Comparison of ENCODE assay signal across 17 mouse cellular contexts in the genomic region with DNA sequence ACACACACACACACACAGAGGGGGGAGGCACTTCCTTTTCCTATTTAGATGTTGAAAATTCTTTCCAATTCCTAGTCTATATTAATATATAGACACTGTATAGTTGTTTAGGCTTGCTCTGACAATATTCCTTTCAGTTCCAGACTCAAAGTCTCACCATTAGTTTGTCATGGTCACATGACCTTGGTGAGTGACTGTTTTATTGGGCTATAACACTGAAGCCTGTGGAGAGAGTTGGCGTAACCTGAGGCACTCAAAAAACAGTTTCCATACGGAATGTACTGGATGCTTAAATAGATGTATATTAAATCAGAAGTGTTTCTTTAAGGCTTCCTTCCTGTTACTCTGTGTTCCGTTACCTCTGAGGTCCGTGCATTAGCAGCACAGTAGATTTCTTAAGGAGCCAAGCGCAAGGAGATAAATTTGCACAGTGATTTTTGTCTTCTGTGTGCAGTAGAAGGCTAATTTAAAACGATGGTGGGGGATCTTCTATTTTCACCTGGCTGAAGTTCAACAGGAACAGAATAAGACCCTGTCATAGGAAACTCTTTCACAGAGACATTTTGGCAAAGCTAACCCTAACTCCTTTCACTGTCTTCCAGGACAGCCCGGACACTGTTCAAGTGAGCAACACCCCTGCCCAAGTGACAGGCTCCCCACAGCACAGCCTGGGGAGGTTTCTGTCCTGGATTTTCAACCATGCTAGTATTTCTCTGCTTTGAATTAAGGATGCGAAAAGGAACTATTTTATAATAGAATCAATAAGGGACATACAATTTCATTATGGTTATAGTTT.
DNase-seq lines count a peak whose midpoint lies in the region; ATAC-seq and TF ChIP-seq lines count a peak whose summit lies in the region.
"Had no signal": no experiment of that assay in that cellular context is flagged by ENCODE, and none has a peak within 500 bp of the region (broad histone marks: within the 10 kb centered on the region; RNA-seq: fewer than 3 reads in every experiment).

No protein-coding gene starts in this region.

- H3K27me3 ChIP-seq in heart, embryonic 15.5 days: no peaks in the 10 kb centered on the region
- no peaks in the 10 kb centered on the region for H3K27me3 ChIP-seq in heart, embryonic 12.5 days (replicated peaks)
- H3K27me3 ChIP-seq in limb, embryonic 15.5 days: no peaks in the 10 kb centered on the region
- H3K27me3 ChIP-seq: liver, embryonic 13.5 days had no signal

- H3K27ac ChIP-seq in heart, embryonic 15.5 days: 0 out of 2 replicates have a peak overlapping the region, but pooled peaks have one; percentile 22
- no peak overlapping the region for H3K27ac ChIP-seq in heart, embryonic 12.5 days (ENCODE audit: poor library complexity, severe bottlenecking)
- H3K27ac ChIP-seq in left cerebral cortex, adult 2 months: peak overlapping the region; percentile 81
- H3K27ac ChIP-seq in limb, embryonic 15.5 days: peak overlapping the region; percentile 48; the same call in 1 of the 2 replicates
- H3K27ac ChIP-seq: macrophage had no signal

- no peak for ATAC-seq in heart, embryonic 15.5 days (replicated peaks; ENCODE audit: insufficient number of reproducible peaks, insufficient read depth, low FRiP score, low read depth)
- no peak for ATAC-seq in heart, embryonic 12.5 days (ENCODE audit: insufficient number of reproducible peaks, low FRiP score)
- ATAC-seq in limb, embryonic 15.5 days (ENCODE audit: insufficient number of reproducible peaks, low FRiP score, low TSS enrichment, low read depth): peak; percentile 52; the same call in 1 of the 2 replicates

- no peak overlapping the region for H3K9ac ChIP-seq in heart, embryonic 15.5 days
- H3K9ac ChIP-seq in heart, embryonic 12.5 days: no peak overlapping the region
- H3K9ac ChIP-seq in limb, embryonic 15.5 days: no peak overlapping the region
- H3K9ac ChIP-seq: liver, embryonic 13.5 days had no signal

- TF ChIP-seq CTCF in left cerebral cortex, adult 2 months (IDR thresholded peaks at IDR 0.05): no peak

- intact Hi-C loops in left cerebral cortex, adult 2 months (cut with DNase I): loop anchor here (5.0 to 10.0 kb wide), 6 partner anchors 173 to 1326 kb away; partner anchors contain the start of gene Qk
- intact Hi-C loops in left cerebral cortex, postnatal 14 days (cut with DNase I): loop anchor here (5.0 to 10.0 kb wide), 3 partner anchors 93 to 276 kb away; partner anchors contain the start of gene Qk

- no peaks in the 10 kb centered on the region for H3K36me3 ChIP-seq in heart, embryonic 15.5 days
- H3K36me3 ChIP-seq in heart, embryonic 12.5 days: no peaks in the 10 kb centered on the region
- no peaks in the 10 kb centered on the region for H3K36me3 ChIP-seq in limb, embryonic 15.5 days
- H3K36me3 ChIP-seq: forebrain, embryonic 10.5 days; liver, embryonic 13.5 days had no signal

- H3K4me1 ChIP-seq in heart, embryonic 15.5 days (replicated peaks): peaks cover 51% of the 10 kb centered on the region
- peaks cover 49% of the 10 kb centered on the region for H3K4me1 ChIP-seq in heart, embryonic 12.5 days (replicated peaks)
- peaks cover 31% of the 10 kb centered on the region for H3K4me1 ChIP-seq in limb, embryonic 15.5 days

- WGBS in heart, embryonic 15.5 days: 63% methylated on average over 8 of the region's 8 CpGs
- WGBS in heart, embryonic 12.5 days: 65% methylated on average over 8 of the region's 8 CpGs
- WGBS in limb, embryonic 15.5 days: 27% methylated on average over 8 of the region's 8 CpGs

- DNase-seq in left cerebral cortex, adult 2 months (ENCODE audit: extremely low spot score in 1 of 2, low spot score in 2 of 2): no peak
- DNase-seq in left cerebral cortex, postnatal 14 days (ENCODE audit: low spot score in 2 of 2): no peak
- peak; percentile 69 for DNase-seq in forelimb bud, embryonic 11.5 days (ENCODE audit: low read depth, low spot score)
- DNase-seq in frontal cortex, postnatal 25 days (ENCODE audit: low spot score in 2 of 2): no peak
- DNase-seq in layer of hippocampus, adult 18-20 months (ENCODE audit: low spot score in 2 of 2): no peak
- DNase-seq: adrenal gland, postnatal 36 days; cerebellum, adult 11-12 months; kidney, adult 9 months; layer of hippocampus, postnatal 36 days; liver, embryonic 13.5 days; right cerebral cortex, postnatal 25 days; thymus, postnatal 36 days had no signal

- H3K4me2 ChIP-seq in heart, embryonic 15.5 days: no peak overlapping the region
- H3K4me2 ChIP-seq in heart, embryonic 12.5 days: no peak overlapping the region
- H3K4me2 ChIP-seq in limb, embryonic 15.5 days: no peak overlapping the region
- H3K4me2 ChIP-seq: liver, embryonic 13.5 days had no signal

- H3K4me3 ChIP-seq in heart, embryonic 15.5 days: no peak overlapping the region
- H3K4me3 ChIP-seq in heart, embryonic 12.5 days: no peak overlapping the region
- H3K4me3 ChIP-seq in left cerebral cortex, adult 2 months: no peak overlapping the region
- no peak overlapping the region for H3K4me3 ChIP-seq in limb, embryonic 15.5 days
- H3K4me3 ChIP-seq: forebrain, embryonic 10.5 days; liver, embryonic 13.5 days had no signal

- no peaks in the 10 kb centered on the region for H3K9me3 ChIP-seq in heart, embryonic 15.5 days (replicated peaks)
- no peaks in the 10 kb centered on the region for H3K9me3 ChIP-seq in heart, embryonic 12.5 days (replicated peaks)
- no peaks in the 10 kb centered on the region for H3K9me3 ChIP-seq in limb, embryonic 15.5 days
- H3K9me3 ChIP-seq: forebrain, embryonic 10.5 days; liver, embryonic 13.5 days had no signal
